Mouse (Mus musculus) granulocyte monocyte progenitor cell, adult 5-6 weeks (primary cell): ENCODE data around the gene Kif28. TPM values are rescaled to one million over a fixed set of nuclear protein-coding genes. Genes with fewer than 3 reads are reported as not detected.
"Not testable (repeated sequence)": the region's sequence is repeated elsewhere in the genome, so short reads cannot be mapped to it uniquely, and the experiment has no call there.

Experiments
- ATAC-seq: replicated peaks from 2 replicates; pipeline ENCODE4 v1.8.0; 2016; ENCODE audit warnings: mild to moderate bottlenecking, moderate TSS enrichment, inconsistent platforms; ENCODE audit not compliant: poor library complexity, severe bottlenecking
- total RNA-seq, 2 experiments: library from RNA; stranded (forward) in 1 of 2; stranded (reverse) in 1 of 2; fragments of 200-712, 200-1000 nt in 1 of 2; fragments of >200 nt in 1 of 2; fragmentation: Nextera tagmentation in 1 of 2; gene quantifications; 2 replicates each; pipeline ENCODE4 v1.2.3; 2014 to 2017

Kif28 gene
- total RNA-seq, 2 experiments from 2014 or later: not detected

- ATAC-seq: peak; percentile 75
Observed at GRCm38 (mm10) chr1:179709390-179709789, 35.7 kb downstream of the Kif28 start.

GRCm38 (mm10) chr1:179705154-179705553 is 39.9 kb downstream of the Kif28 start:
- ATAC-seq: no peak

- peak; percentile 59 for ATAC-seq
Observed at GRCm38 (mm10) chr1:179704150-179704549, 40.9 kb downstream of the Kif28 start.

- ATAC-seq: no peak
Observed at GRCm38 (mm10) chr1:179689479-179689878, 55.6 kb downstream of the Kif28 start.

- ATAC-seq: no peak
Observed at GRCm38 (mm10) chr1:179688914-179689313, 56.2 kb downstream of the Kif28 start.

GRCm38 (mm10) chr1:179688415-179688814 is 56.7 kb downstream of the Kif28 start:
- ATAC-seq: no peak

GRCm38 (mm10) chr1:179687966-179688365 is 57.1 kb downstream of the Kif28 start:
- ATAC-seq: no peak

GRCm38 (mm10) chr1:179687305-179687704 is 57.8 kb downstream of the Kif28 start:
- ATAC-seq: no peak

GRCm38 (mm10) chr1:179686781-179687180 is 58.3 kb downstream of the Kif28 start:
- no peak for ATAC-seq

GRCm38 (mm10) chr1:179686348-179686747 is 58.7 kb downstream of the Kif28 start:
- no peak for ATAC-seq

- not testable (repeated sequence) for ATAC-seq
Observed at GRCm38 (mm10) chr1:179682753-179683152, 62.3 kb downstream of the Kif28 start.

GRCm38 (mm10) chr1:179679326-179679725 is 65.7 kb downstream of the Kif28 start:
- ATAC-seq: no peak

- no peak for ATAC-seq
Observed at GRCm38 (mm10) chr1:179677031-179677430, 68.0 kb downstream of the Kif28 start.

- no peak for ATAC-seq
Observed at GRCm38 (mm10) chr1:179674355-179674754, 70.7 kb downstream of the Kif28 start.

- ATAC-seq: 0 out of 2 replicates have a peak, but pooled peaks have one; percentile 21
Observed at GRCm38 (mm10) chr1:179668836-179669537, 76.1 kb downstream of the Kif28 start.

GRCm38 (mm10) chr1:179668013-179668805 is 76.9 kb downstream of the Kif28 start, which contains the start of gene Sccpdh:
Gene Sccpdh, plus strand, starts transcription at chr1:179668210.
- peak; percentile 96 for ATAC-seq

- ATAC-seq: no peak
Observed at GRCm38 (mm10) chr1:179667450-179667849, 77.6 kb downstream of the Kif28 start.

GRCm38 (mm10) chr1:179666971-179667370 is 78.1 kb downstream of the Kif28 start:
- ATAC-seq: no peak

GRCm38 (mm10) chr1:179664309-179664930 is 80.7 kb downstream of the Kif28 start:
- ATAC-seq: no peak

- no peak for ATAC-seq
Observed at GRCm38 (mm10) chr1:179663065-179663464, 82.0 kb downstream of the Kif28 start.

GRCm38 (mm10) chr1:179651224-179651623 is 93.8 kb downstream of the Kif28 start:
- no peak for ATAC-seq
